Mouse (Mus musculus) thymus, adult 2 months (tissue): ENCODE measurements at regions not wholly inside any gene's neighbourhood (a gene's known extent, or its start where the extent isn't known, plus 50 kb on each side); places are given as distances from the start of the nearest gene placed in this dataset.

Experiments
- CTCF ChIP-seq: fragments of 200-500 bp; IDR thresholded peaks from 2 replicates; pipeline ENCODE4 v1.5.1; 2012; ENCODE audit warnings: mild to moderate bottlenecking, control low read depth, low read length, moderate library complexity, borderline replicate concordance; ENCODE audit not compliant: control insufficient read depth, poor library complexity, insufficient read depth; ENCODE audit errors: extremely low read depth
- POLR2A ChIP-seq: fragments of 200-500 bp; IDR thresholded peaks from 2 replicates; pipeline ENCODE4 v1.6.1; 2012; ENCODE audit warnings: mild to moderate bottlenecking, low read length, control low read depth, moderate library complexity; ENCODE audit not compliant: control insufficient read depth, poor library complexity, insufficient read depth; ENCODE audit errors: extremely low read depth

DNA sequence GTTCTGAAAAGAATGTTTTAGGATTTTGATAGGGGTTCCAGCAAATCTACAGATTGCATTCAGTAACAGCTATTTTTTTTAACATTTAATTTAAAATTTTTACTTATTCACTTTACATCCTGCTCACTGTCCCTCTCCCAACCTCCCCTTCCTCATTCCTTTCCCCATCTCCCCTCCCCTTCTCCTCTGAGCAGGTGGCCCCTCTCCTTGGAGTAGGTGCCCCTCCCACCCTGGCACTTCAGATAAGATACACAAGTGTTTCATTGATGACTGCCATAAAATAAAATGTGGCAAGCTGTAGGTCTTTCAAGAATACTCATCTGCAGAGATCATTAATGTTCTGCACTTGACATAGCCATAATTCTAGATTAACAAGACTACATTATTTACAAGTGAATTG, 146.1 kb downstream of the Gm21750 start:
- no peak for TF ChIP-seq CTCF
- TF ChIP-seq POLR2A, result no peak
